Mouse (Mus musculus): ENCODE data around the gene Atp9a. TPM values are rescaled to one million over a fixed set of nuclear protein-coding genes. Genes with fewer than 3 reads are reported as not detected.

The Atp9a gene
- polyA plus RNA-seq, 1 experiment from 2014 or later = 35.2 TPM

- ATAC-seq = peak; percentile 92
- Histone ChIP-seq H3K36me3 (ENCODE audit: poor library complexity, severe bottlenecking) (peaks cover 57% of the 10 kb centered on the region), H3K9me3 (replicated peaks) (no peaks in the 10 kb centered on the region; the same call in 1 of the 2 replicates), H3K4me2 (peak overlapping the region; percentile 29), H3K27me3 (no peaks in the 10 kb centered on the region), H3K4me3 (no peak overlapping the region), H3K27ac (peak overlapping the region; percentile 93), H3K9ac (no peak overlapping the region), H3K4me1 (peaks cover 28% of the 10 kb centered on the region)
- WGBS = 40% methylated on average over 15 of the region's 15 CpGs
Measured at GRCm38 (mm10) chr2:168678662-168679294, 63.4 kb downstream of the Atp9a start.

- no peak overlapping the region for H3K4me2 ChIP-seq
- peak; percentile 79 for ATAC-seq
- 29% methylated on average over 9 of the region's 9 CpGs for WGBS
- H3K36me3 ChIP-seq (ENCODE audit: poor library complexity, severe bottlenecking) = peaks cover 65% of the 10 kb centered on the region
- no peaks in the 10 kb centered on the region; the same call in 1 of the 2 replicates for H3K9me3 ChIP-seq (replicated peaks)
- peak overlapping the region; percentile 93 for H3K27ac ChIP-seq
- H3K9ac ChIP-seq = no peak overlapping the region
- peaks cover 26% of the 10 kb centered on the region for H3K4me1 ChIP-seq
- H3K4me3 ChIP-seq = no peak overlapping the region
- H3K27me3 ChIP-seq = no peaks in the 10 kb centered on the region
Measured at GRCm38 (mm10) chr2:168677650-168678049, 64.6 kb downstream of the Atp9a start.

DNA sequence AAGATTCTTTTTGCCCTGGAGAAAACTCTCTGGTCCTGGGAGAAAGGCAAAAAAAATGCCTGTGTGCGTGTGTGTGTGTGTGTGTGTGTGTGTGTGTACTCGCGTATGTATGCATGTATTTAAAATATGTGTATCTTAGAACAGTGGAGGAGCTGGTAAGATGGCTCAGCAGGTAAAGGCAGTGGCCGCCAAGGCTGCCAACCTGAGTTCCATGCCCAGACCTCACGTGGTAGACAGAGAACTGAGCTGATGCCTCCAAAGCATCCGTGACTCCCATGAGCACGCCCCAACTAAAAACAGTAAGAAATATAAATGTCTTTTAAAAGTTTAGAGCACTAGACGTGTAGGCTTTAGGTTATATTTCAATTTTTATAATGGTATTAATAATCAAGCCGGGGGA, 70.5 kb downstream of the Atp9a start:
- no peak for ATAC-seq
- H3K9me3 ChIP-seq (replicated peaks) = no peaks in the 10 kb centered on the region; the same call in 1 of the 2 replicates
- 92% methylated on average over 9 of the region's 9 CpGs for WGBS
- no peak overlapping the region for H3K9ac ChIP-seq
- H3K27ac ChIP-seq = no peak overlapping the region
- H3K4me2 ChIP-seq = no peak overlapping the region
- H3K4me1 ChIP-seq = peaks cover 2% of the 10 kb centered on the region; the same call in 1 of the 2 replicates
- H3K36me3 ChIP-seq (ENCODE audit: poor library complexity, severe bottlenecking) = peaks cover 59% of the 10 kb centered on the region
- H3K27me3 ChIP-seq = no peaks in the 10 kb centered on the region
- no peak overlapping the region for H3K4me3 ChIP-seq

DNA sequence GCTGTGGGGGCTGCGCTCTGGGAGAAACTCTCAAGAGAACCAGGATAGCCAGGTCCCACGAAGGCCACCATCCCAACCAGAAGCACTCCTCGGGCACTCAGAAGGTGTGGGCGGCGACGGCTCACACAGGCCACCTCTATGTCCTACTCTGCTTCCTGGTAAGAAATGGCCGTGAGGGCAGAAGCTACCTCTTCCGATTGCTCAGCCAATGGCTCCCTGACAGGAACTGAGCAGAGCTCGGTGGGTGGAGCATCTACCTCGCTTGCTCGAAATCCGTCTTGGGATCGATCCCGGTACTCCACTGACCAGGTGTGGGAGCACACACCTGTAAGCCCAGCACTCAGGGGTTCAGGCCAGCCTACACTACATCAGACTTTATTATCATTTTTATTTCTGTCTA, 72.0 kb downstream of the Atp9a start:
- H3K9me3 ChIP-seq (replicated peaks) = no peaks in the 10 kb centered on the region; the same call in 1 of the 2 replicates
- WGBS = 91% methylated on average over 14 of the region's 14 CpGs
- H3K36me3 ChIP-seq (ENCODE audit: poor library complexity, severe bottlenecking) = peaks cover 54% of the 10 kb centered on the region
- H3K27me3 ChIP-seq = no peaks in the 10 kb centered on the region
- H3K4me3 ChIP-seq = no peak overlapping the region
- no peak for ATAC-seq
- H3K9ac ChIP-seq = no peak overlapping the region
- H3K4me2 ChIP-seq = no peak overlapping the region
- no peaks in the 10 kb centered on the region; the same call in 1 of the 2 replicates for H3K4me1 ChIP-seq
- H3K27ac ChIP-seq = no peak overlapping the region

GRCm38 (mm10) chr2:168669762-168670161, 72.4 kb downstream of the Atp9a start:
- H3K27me3 ChIP-seq = no peaks in the 10 kb centered on the region
- no peak overlapping the region for H3K9ac ChIP-seq
- H3K4me1 ChIP-seq = no peaks in the 10 kb centered on the region; the same call in 1 of the 2 replicates
- no peak overlapping the region for H3K4me2 ChIP-seq
- peaks cover 49% of the 10 kb centered on the region for H3K36me3 ChIP-seq (ENCODE audit: poor library complexity, severe bottlenecking)
- no peaks in the 10 kb centered on the region; the same call in 1 of the 2 replicates for H3K9me3 ChIP-seq (replicated peaks)
- no peak overlapping the region for H3K27ac ChIP-seq
- ATAC-seq = no peak
- WGBS = 76% methylated on average over 13 of the region's 13 CpGs
- no peak overlapping the region for H3K4me3 ChIP-seq

- no peak for ATAC-seq
- H3K27ac ChIP-seq = no peak overlapping the region
- no peaks in the 10 kb centered on the region for H3K27me3 ChIP-seq
- no peak overlapping the region for H3K4me3 ChIP-seq
- peaks cover 46% of the 10 kb centered on the region for H3K36me3 ChIP-seq (ENCODE audit: poor library complexity, severe bottlenecking)
- WGBS = 86% methylated on average over 13 of the region's 13 CpGs
- H3K4me1 ChIP-seq = no peaks in the 10 kb centered on the region; the same call in 1 of the 2 replicates
- H3K9me3 ChIP-seq (replicated peaks) = no peaks in the 10 kb centered on the region
- H3K4me2 ChIP-seq = no peak overlapping the region
- no peak overlapping the region for H3K9ac ChIP-seq
Measured at GRCm38 (mm10) chr2:168667745-168668144, 74.5 kb downstream of the Atp9a start.

- no peak overlapping the region for H3K9ac ChIP-seq
- H3K27me3 ChIP-seq = no peaks in the 10 kb centered on the region
- peaks cover 45% of the 10 kb centered on the region for H3K36me3 ChIP-seq (ENCODE audit: poor library complexity, severe bottlenecking)
- H3K4me3 ChIP-seq = no peak overlapping the region
- no peak for ATAC-seq
- no peak overlapping the region for H3K27ac ChIP-seq
- H3K9me3 ChIP-seq (replicated peaks) = no peaks in the 10 kb centered on the region
- no peaks in the 10 kb centered on the region; the same call in 1 of the 2 replicates for H3K4me1 ChIP-seq
- 91% methylated on average over 4 of the region's 4 CpGs for WGBS
- no peak overlapping the region for H3K4me2 ChIP-seq
Measured at GRCm38 (mm10) chr2:168665680-168666079, 76.5 kb downstream of the Atp9a start.

DNA sequence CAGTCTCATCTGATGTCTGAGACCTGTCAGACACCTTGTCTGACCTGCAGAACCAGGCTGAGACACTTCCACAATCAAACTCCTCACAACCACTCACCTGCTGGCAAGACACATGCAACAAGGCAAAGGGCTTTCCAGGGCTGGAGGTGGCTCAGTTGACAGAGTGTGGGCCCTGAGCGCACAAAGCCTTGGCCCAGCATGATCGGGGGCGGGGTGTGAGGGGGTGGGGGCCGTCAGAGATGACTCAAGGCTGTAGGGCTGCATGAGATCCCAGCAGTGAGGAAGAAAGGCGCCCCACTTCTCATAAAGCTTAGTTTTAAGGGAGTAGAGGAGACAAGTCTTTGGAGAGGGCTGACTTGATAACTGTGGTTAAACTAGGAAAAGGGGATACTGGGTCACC, 78.5 kb downstream of the Atp9a start:
- H3K4me3 ChIP-seq = no peak overlapping the region
- H3K4me1 ChIP-seq = no peaks in the 10 kb centered on the region; the same call in 1 of the 2 replicates
- H3K27me3 ChIP-seq = no peaks in the 10 kb centered on the region
- no peak overlapping the region for H3K27ac ChIP-seq
- no peak for ATAC-seq
- no peak overlapping the region for H3K9ac ChIP-seq
- 67% methylated on average over 5 of the region's 5 CpGs for WGBS
- H3K36me3 ChIP-seq (ENCODE audit: poor library complexity, severe bottlenecking) = peaks cover 53% of the 10 kb centered on the region
- H3K9me3 ChIP-seq (replicated peaks) = no peaks in the 10 kb centered on the region
- no peak overlapping the region for H3K4me2 ChIP-seq

DNA sequence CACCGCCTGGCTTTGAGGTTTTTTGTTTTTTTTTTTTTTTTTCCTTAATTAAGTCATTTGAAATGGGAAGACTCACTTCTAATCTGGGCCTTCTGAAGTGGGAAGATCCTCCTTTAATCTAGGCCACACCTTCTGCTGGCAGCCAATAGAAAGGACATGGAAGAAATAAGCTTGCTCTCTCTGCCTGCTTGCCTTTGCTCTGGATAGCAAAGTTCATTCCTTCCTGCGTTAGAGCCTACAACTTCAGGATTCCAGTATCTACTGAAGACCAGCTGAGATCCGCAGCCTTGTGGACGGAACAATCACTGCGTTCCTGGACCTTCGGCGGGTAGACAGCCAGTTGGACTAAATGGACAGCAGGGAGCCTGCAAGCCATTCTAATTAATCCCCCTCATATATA, 79.0 kb downstream of the Atp9a start:
- ATAC-seq = no peak
- Histone ChIP-seq H3K4me2 (no peak overlapping the region), H3K36me3 (ENCODE audit: poor library complexity, severe bottlenecking) (peaks cover 53% of the 10 kb centered on the region), H3K4me1 (no peaks in the 10 kb centered on the region; the same call in 1 of the 2 replicates), H3K9me3 (replicated peaks) (no peaks in the 10 kb centered on the region), H3K4me3 (no peak overlapping the region), H3K27ac (no peak overlapping the region), H3K27me3 (no peaks in the 10 kb centered on the region), H3K9ac (no peak overlapping the region)
- WGBS = 75% methylated on average over 7 of the region's 7 CpGs

DNA sequence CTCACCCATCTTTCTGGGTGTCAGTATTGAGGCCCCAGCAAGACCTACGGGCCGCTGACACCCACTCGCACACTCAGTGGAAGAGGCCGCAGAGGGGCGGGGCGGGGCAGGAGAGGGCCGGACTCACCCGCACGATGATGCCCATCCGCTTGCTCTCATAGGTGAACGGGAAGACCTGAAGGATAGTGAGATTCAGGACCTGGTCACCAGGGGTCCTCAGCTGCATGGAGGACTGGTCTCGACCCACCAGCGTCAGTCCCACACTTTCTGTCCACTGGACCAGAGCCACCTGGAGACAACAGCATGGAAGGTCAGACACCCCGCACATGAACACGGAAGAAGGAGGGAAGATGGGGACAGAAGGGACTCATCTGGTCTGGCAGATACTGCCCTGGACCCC, 80.4 kb downstream of the Atp9a start:
- H3K9me3 ChIP-seq (replicated peaks) = no peaks in the 10 kb centered on the region
- H3K4me1 ChIP-seq = no peaks in the 10 kb centered on the region
- H3K36me3 ChIP-seq (ENCODE audit: poor library complexity, severe bottlenecking) = peaks cover 51% of the 10 kb centered on the region
- H3K9ac ChIP-seq = no peak overlapping the region
- no peak overlapping the region for H3K27ac ChIP-seq
- no peak for ATAC-seq
- no peak overlapping the region for H3K4me2 ChIP-seq
- no peak overlapping the region for H3K4me3 ChIP-seq
- WGBS = 80% methylated on average over 15 of the region's 15 CpGs
- no peaks in the 10 kb centered on the region for H3K27me3 ChIP-seq

DNA sequence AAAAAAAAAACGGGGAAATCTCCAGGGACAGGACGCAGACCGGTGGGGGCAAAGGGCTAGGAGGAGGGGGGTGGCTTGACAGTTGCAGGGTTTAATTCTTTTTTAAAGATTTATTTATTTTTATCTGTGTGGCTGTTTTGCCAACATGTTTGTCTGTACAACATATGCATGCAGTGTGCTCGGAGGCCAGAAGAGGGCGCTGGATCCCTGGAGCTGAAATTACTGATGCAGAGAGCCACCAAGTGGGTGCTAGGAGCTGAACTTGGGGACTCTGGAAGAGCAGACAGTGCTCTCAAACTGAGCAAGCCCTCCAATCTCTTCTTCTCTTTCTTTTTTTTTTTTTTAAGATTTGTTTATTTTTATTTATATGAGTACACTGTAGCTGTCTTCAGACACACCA, 81.9 kb downstream of the Atp9a start:
- no peaks in the 10 kb centered on the region for H3K9me3 ChIP-seq (replicated peaks)
- H3K4me2 ChIP-seq = no peak overlapping the region
- H3K27me3 ChIP-seq = no peaks in the 10 kb centered on the region
- H3K4me3 ChIP-seq = no peak overlapping the region
- peaks cover 51% of the 10 kb centered on the region for H3K36me3 ChIP-seq (ENCODE audit: poor library complexity, severe bottlenecking)
- ATAC-seq = no peak
- no peak overlapping the region for H3K27ac ChIP-seq
- no peaks in the 10 kb centered on the region for H3K4me1 ChIP-seq
- 55% methylated on average over 5 of the region's 5 CpGs for WGBS
- H3K9ac ChIP-seq = no peak overlapping the region

GRCm38 (mm10) chr2:168658551-168658950, 83.7 kb downstream of the Atp9a start:
- H3K36me3 ChIP-seq (ENCODE audit: poor library complexity, severe bottlenecking) = peaks cover 42% of the 10 kb centered on the region
- 96% methylated on average over 11 of the region's 11 CpGs for WGBS
- H3K4me3 ChIP-seq = no peak overlapping the region
- no peak for ATAC-seq
- H3K27ac ChIP-seq = no peak overlapping the region
- no peaks in the 10 kb centered on the region for H3K4me1 ChIP-seq
- H3K9ac ChIP-seq = no peak overlapping the region
- no peaks in the 10 kb centered on the region for H3K27me3 ChIP-seq
- no peaks in the 10 kb centered on the region for H3K9me3 ChIP-seq (replicated peaks)
- H3K4me2 ChIP-seq = no peak overlapping the region

Data from forebrain, embryonic 13.5 days (tissue).